Mouse (Mus musculus): ENCODE results near the gene Zcchc14. TPM values are rescaled to one million over a fixed set of nuclear protein-coding genes. Genes with fewer than 3 reads are reported as not detected.

Zcchc14 gene
- polyA plus RNA-seq (2015; fragmentation: Nextera tagmentation; extraction: Ambion mirVana) = 25.4 and 28.0 TPM in 2 replicates

- Histone ChIP-seq H3K36me3 (replicated peaks) (no peaks in the 10 kb centered on the region), H3K4me2 (peak within 1 kb of the TSS; percentile 91), H3K9ac (peak within 1 kb of the TSS; percentile 82), H3K4me3 (peak within 1 kb of the TSS; percentile 84), H3K27ac (peak within 1 kb of the TSS; percentile 99), H3K27me3 (replicated peaks) (no peaks in the 10 kb centered on the region), H3K4me1 (peaks cover 48% of the 10 kb centered on the region), H3K9me3 (no peaks in the 10 kb centered on the region)
- ATAC-seq (replicated peaks) = peak; percentile 98
- WGBS = under 1% methylated on average over 67 of the region's 67 CpGs
Observed at GRCm38 (mm10) chr8:121652774-121653323, at the start of gene Zcchc14. TSS of gene Zcchc14 (minus strand) at chr8:121652901.

GRCm38 (mm10) chr8:121699936-121700335 is 47.2 kb upstream of the Zcchc14 start:
- ATAC-seq (replicated peaks) = no peak
- WGBS = 92% methylated on average over 2 of the region's 2 CpGs
- Histone ChIP-seq H3K27me3 (replicated peaks) (no peaks in the 10 kb centered on the region), H3K4me1 (peaks cover 20% of the 10 kb centered on the region), H3K36me3 (replicated peaks) (no peaks in the 10 kb centered on the region), H3K4me3 (no peak overlapping the region), H3K4me2 (no peak overlapping the region), H3K9ac (no peak overlapping the region), H3K27ac (no peak overlapping the region), H3K9me3 (no peaks in the 10 kb centered on the region)

DNA sequence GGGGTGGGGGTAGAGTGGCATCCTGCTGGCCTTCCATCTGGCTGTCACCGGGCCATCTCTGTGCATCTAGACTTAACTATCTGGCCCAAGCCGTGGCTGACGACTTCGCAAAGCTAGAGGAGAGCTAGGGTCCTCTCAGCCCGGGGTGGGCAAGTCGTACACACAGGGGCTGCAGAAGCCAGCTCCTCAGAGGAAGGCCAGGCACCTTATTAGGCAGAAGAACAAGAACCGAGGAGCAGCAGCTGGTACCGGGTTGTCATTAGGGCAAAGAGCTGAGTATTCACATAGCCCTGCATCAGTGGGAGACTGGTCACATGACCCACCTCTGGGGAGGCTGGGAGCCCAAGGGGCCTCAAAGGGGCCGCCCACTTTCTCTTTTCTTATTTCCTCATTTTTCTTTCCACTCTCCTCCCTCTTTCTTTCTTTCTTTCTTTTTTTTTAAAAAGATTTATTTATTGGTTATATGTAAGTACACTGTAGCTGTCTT is 46.0 kb upstream of the Zcchc14 start:
- 6% methylated on average over 9 of the region's 9 CpGs for WGBS
- Histone ChIP-seq H3K4me3 (peak overlapping the region; percentile 6; the same call in 1 of the 2 replicates), H3K4me1 (peaks cover 20% of the 10 kb centered on the region)

GRCm38 (mm10) chr8:121697735-121698614 is 45.3 kb upstream of the Zcchc14 start:
- H3K9ac ChIP-seq = peak overlapping the region; percentile 7; the same call in 1 of the 2 replicates
- 0% methylated on average over 16 of the region's 17 CpGs for WGBS

More for the DNA sequence above, 46.0 kb upstream of the Zcchc14 start:
- Histone ChIP-seq H3K36me3 (replicated peaks) (no peaks in the 10 kb centered on the region), H3K9me3 (no peaks in the 10 kb centered on the region), H3K4me2 (peak overlapping the region; percentile 37), H3K27me3 (replicated peaks) (no peaks in the 10 kb centered on the region), H3K9ac (no peak overlapping the region), H3K27ac (peak overlapping the region; percentile 81)
- ATAC-seq (replicated peaks) = peak; percentile 24; the same call in 1 of the 2 replicates

DNA sequence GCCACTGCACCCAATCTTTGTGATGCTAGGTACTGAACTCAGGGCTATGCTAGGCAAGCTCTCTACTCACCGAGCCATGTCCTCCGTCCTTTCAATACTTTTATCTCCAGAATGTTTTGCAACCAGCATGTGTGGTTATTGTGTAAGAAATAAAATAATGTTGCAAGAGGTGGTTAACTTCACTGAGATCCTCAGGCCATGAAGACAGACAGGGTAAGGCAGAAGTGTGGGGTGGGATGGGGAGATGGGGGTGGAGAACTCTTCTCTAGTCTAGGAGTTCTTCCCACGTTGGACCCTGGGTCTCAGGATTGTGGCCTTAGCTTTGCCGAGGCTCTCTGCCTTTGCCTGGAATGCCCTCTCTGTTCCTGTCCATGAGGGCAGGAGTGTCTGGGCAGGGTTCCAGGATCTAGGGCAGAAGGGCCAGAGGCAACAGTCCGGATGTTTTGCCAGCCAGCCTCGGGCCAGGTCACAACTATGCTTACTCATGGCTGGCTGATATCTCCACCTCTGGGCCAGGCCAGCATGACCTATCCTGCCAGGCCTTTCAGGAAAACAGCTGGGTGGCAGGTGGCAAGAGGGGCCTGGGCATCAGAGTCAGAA is 43.0 kb upstream of the Zcchc14 start:
- ATAC-seq (replicated peaks) = no peak
- H3K27ac ChIP-seq = no peak overlapping the region

More at GRCm38 (mm10) chr8:121697735-121698614, 45.3 kb upstream of the Zcchc14 start:
- no peaks in the 10 kb centered on the region for H3K27me3 ChIP-seq (replicated peaks)
- peaks cover 20% of the 10 kb centered on the region for H3K4me1 ChIP-seq
- ATAC-seq (replicated peaks) = peak; percentile 66
- peak overlapping the region; percentile 81 for H3K27ac ChIP-seq
- H3K4me3 ChIP-seq = peak overlapping the region; percentile 6; the same call in 1 of the 2 replicates
- H3K9me3 ChIP-seq = no peaks in the 10 kb centered on the region
- peak overlapping the region; percentile 37 for H3K4me2 ChIP-seq
- H3K36me3 ChIP-seq (replicated peaks) = no peaks in the 10 kb centered on the region

DNA sequence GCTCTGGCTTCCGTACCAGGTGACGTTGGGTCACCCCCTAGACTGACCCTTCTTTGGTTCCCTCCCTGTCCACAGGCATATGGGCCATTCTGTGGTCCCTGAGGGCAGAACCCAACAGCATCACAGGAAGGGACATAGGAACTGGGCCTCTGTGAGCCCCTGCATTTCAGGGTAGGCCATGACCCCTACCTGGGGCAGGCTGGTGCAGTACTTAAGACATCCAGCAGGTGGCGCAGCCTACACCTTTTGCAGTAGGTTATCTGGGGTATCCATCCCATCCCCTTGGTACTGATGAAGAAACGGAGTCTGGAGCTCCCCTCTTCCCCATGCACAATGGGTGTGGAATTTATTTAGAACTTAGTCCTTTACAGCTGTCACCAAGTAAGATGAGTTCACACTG is 41.8 kb upstream of the Zcchc14 start:
- WGBS = 48% methylated on average over 4 of the region's 4 CpGs
- Histone ChIP-seq H3K4me3 (no peak overlapping the region), H3K9ac (no peak overlapping the region), H3K27ac (no peak overlapping the region), H3K36me3 (replicated peaks) (no peaks in the 10 kb centered on the region), H3K27me3 (replicated peaks) (no peaks in the 10 kb centered on the region), H3K9me3 (no peaks in the 10 kb centered on the region), H3K4me2 (no peak overlapping the region), H3K4me1 (peaks cover 18% of the 10 kb centered on the region)
- ATAC-seq (replicated peaks) = no peak

More for the DNA sequence above, 43.0 kb upstream of the Zcchc14 start:
- Histone ChIP-seq H3K4me1 (peaks cover 20% of the 10 kb centered on the region), H3K27me3 (replicated peaks) (no peaks in the 10 kb centered on the region), H3K4me2 (no peak overlapping the region), H3K9ac (no peak overlapping the region), H3K9me3 (no peaks in the 10 kb centered on the region), H3K36me3 (replicated peaks) (no peaks in the 10 kb centered on the region), H3K4me3 (no peak overlapping the region)
- WGBS = 89% methylated on average over 6 of the region's 6 CpGs

DNA sequence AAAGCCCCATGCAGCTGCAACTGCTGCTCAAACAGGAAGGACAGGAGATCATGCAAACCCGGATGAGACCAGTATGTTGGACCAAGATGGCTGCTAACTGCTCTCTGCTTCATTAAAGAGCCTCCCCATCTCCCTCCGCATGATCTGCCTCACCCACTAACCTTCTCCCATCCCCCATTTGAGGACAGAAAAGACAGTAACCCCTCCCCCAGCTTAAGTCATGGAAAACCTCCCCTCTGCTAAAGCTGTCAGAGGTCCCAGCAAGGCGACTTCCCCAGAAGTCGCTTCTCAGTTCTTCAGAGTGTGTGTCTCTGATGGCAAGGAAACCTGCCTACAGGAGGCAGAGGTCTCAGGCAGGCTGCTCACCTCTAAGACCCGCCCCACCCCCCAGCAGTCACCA is 35.8 kb upstream of the Zcchc14 start:
- H3K36me3 ChIP-seq (replicated peaks) = no peaks in the 10 kb centered on the region
- no peak overlapping the region for H3K4me3 ChIP-seq
- no peaks in the 10 kb centered on the region for H3K27me3 ChIP-seq (replicated peaks)
- H3K4me2 ChIP-seq = no peak overlapping the region
- 0 out of 2 replicates have a peak, but pooled peaks have one; percentile 8 for ATAC-seq (replicated peaks)
- H3K4me1 ChIP-seq = peaks cover 23% of the 10 kb centered on the region
- H3K9me3 ChIP-seq = no peaks in the 10 kb centered on the region
- no peak overlapping the region for H3K9ac ChIP-seq
- peak overlapping the region; percentile 92 for H3K27ac ChIP-seq
- WGBS = 51% methylated on average over 5 of the region's 5 CpGs

DNA sequence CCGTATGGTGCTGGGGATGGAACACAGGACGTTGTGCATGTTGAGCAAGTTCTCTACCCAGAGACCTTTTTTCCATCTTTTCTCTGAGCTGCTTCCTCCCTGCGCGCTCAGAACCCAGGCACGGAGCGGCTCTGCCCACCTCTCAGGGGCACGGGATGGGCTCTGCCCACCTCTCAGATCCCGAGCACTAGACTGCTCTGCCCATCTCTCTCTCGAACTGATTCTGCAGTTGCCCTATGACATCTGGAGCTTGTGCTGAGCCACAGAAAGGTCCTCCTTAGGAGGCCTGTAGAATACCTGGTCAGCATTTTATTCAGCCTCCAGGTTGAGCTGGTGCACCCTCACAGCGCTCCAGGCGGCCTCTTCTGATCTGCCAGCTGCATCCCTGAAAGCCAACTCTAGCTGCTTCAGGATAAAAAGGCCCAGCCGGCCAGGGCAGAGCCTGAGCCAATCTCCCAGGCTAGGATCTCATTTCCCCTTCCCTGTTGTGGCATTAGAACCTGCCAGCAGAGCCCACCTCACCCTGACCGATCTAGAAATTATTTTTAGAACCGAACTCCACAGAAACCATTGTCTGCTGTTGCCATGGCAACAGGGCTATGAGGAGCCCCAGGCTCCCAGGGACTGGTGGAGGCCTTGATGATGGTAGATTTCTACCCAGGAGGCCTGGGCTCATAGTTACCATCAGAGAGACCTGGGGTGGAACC is 34.9 kb upstream of the Zcchc14 start:
- H3K9me3 ChIP-seq = no peaks in the 10 kb centered on the region
- no peaks in the 10 kb centered on the region for H3K36me3 ChIP-seq (replicated peaks)
- 0 out of 2 replicates have a peak overlapping the region, but pooled peaks have one; percentile 9 for H3K4me2 ChIP-seq
- H3K9ac ChIP-seq = no peak overlapping the region
- H3K27me3 ChIP-seq (replicated peaks) = no peaks in the 10 kb centered on the region
- 43% methylated on average over 14 of the region's 14 CpGs for WGBS
- ATAC-seq (replicated peaks) = peak; percentile 71
- H3K27ac ChIP-seq = peak overlapping the region; percentile 92
- peaks cover 23% of the 10 kb centered on the region for H3K4me1 ChIP-seq
- no peak overlapping the region for H3K4me3 ChIP-seq

- 28% methylated on average over 4 of the region's 4 CpGs for WGBS
- no peak overlapping the region for H3K4me2 ChIP-seq
- H3K27me3 ChIP-seq (replicated peaks) = no peaks in the 10 kb centered on the region
Observed at GRCm38 (mm10) chr8:121685419-121685818, 32.7 kb upstream of the Zcchc14 start.

GRCm38 (mm10) chr8:121683083-121683832 is 30.6 kb upstream of the Zcchc14 start:
- H3K9me3 ChIP-seq = no peaks in the 10 kb centered on the region
- 85% methylated on average over 10 of the region's 10 CpGs for WGBS
- H3K27me3 ChIP-seq (replicated peaks) = no peaks in the 10 kb centered on the region
- H3K9ac ChIP-seq = no peak overlapping the region
- no peak overlapping the region for H3K27ac ChIP-seq
- no peaks in the 10 kb centered on the region for H3K36me3 ChIP-seq (replicated peaks)
- H3K4me1 ChIP-seq = peaks cover 17% of the 10 kb centered on the region
- no peak for ATAC-seq (replicated peaks)
- H3K4me3 ChIP-seq = no peak overlapping the region
- no peak overlapping the region for H3K4me2 ChIP-seq

More at GRCm38 (mm10) chr8:121685419-121685818, 32.7 kb upstream of the Zcchc14 start:
- Histone ChIP-seq H3K9me3 (no peaks in the 10 kb centered on the region), H3K4me3 (no peak overlapping the region), H3K4me1 (peaks cover 23% of the 10 kb centered on the region), H3K36me3 (replicated peaks) (no peaks in the 10 kb centered on the region), H3K27ac (no peak overlapping the region), H3K9ac (no peak overlapping the region)
- ATAC-seq (replicated peaks) = no peak

DNA sequence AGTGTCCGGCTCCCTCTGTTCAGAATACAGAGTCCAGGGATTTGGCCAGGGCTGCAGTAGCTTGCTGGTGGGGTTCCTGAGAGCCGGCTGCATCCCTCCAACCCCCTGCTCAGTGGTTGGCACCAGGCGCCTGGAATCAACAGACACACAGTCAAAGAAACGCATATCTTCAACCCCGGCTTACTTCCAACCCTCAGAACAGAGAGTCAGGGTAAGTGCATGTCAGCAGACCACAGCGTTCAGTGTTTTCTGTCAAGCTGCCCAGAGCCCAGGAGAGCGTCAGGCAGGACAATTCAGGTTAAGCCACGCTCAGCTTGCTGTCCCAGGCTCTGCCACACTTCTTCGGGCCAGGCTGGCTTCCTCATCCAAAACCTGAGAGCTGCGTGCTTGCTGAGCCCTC is 28.8 kb upstream of the Zcchc14 start:
- 66% methylated on average over 10 of the region's 10 CpGs for WGBS
- H3K36me3 ChIP-seq (replicated peaks) = no peaks in the 10 kb centered on the region
- no peak overlapping the region for H3K9ac ChIP-seq
- no peaks in the 10 kb centered on the region for H3K4me1 ChIP-seq
- H3K27me3 ChIP-seq (replicated peaks) = no peaks in the 10 kb centered on the region
- no peak overlapping the region for H3K27ac ChIP-seq
- no peaks in the 10 kb centered on the region for H3K9me3 ChIP-seq
- H3K4me2 ChIP-seq = no peak overlapping the region
- no peak for ATAC-seq (replicated peaks)
- no peak overlapping the region for H3K4me3 ChIP-seq

Data from midbrain, embryonic 15.5 days (tissue).